Comparison of ENCODE assay signal across 13 mouse cellular contexts in genomic region chr12:111120976-111121645, GRCm38 (mm10).
"Had no signal": no experiment of that assay in that cellular context is flagged by ENCODE, and none has a peak within 500 bp of the region (broad histone marks: within the 10 kb centered on the region; RNA-seq: fewer than 3 reads in every experiment).

No protein-coding gene starts in this region.

- H3K4me3 ChIP-seq: limb, embryonic 15.5 days; liver, embryonic 13.5 days; lung, embryonic 15.5 days; midbrain, embryonic 13.5 days had no signal

- ATAC-seq: liver, postnatal 0 days; midbrain, embryonic 13.5 days had no signal

- DNase-seq: kidney, postnatal 36 days; layer of hippocampus, adult 9-11 months; layer of hippocampus, postnatal 36 days; liver, embryonic 13.5 days; liver, postnatal 0 days; lung, postnatal 14 days; right cerebral cortex, postnatal 25 days; thymus, postnatal 4 days had no signal

- H3K4me1 ChIP-seq: limb, embryonic 15.5 days; liver, embryonic 13.5 days; lung, embryonic 15.5 days had no signal

- H3K27ac ChIP-seq: kidney, postnatal 0 days; limb, embryonic 15.5 days; liver, embryonic 13.5 days; lung, embryonic 15.5 days; midbrain, embryonic 13.5 days; stomach, postnatal 0 days had no signal

- H3K27me3 ChIP-seq: limb, embryonic 15.5 days; liver, embryonic 13.5 days; lung, embryonic 15.5 days; midbrain, embryonic 13.5 days had no signal

- H3K9me3 ChIP-seq: limb, embryonic 15.5 days; lung, embryonic 15.5 days had no signal
